Mouse (Mus musculus): ENCODE measurements around the gene Eif3a. TPM values are rescaled to one million over a fixed set of nuclear protein-coding genes. Genes with fewer than 3 reads are reported as not detected.

Gene Eif3a
- total RNA-seq (2021): 10 to 100 TPM; 74.9 to 81.8 TPM
- long read RNA-seq, experiment 1, full-length matches to known transcripts: 15 of 31 reads
- long read RNA-seq, experiment 1, partial matches to known transcripts: 12 of 31 reads
- long read RNA-seq, experiment 1, other reads (novel, unspliced or antisense): 4 of 31 reads
- long read RNA-seq, experiment 2, full-length matches to known transcripts: 41 of 61 reads
- long read RNA-seq, experiment 2, partial matches to known transcripts: 15 of 61 reads
- long read RNA-seq, experiment 2, other reads (novel, unspliced or antisense): 5 of 61 reads

GRCm38 (mm10) chr19:60790551-60791161 lies at the start of gene Eif3a:
Gene Eif3a, minus strand, starts transcription at chr19:60790658.
- peak; percentile 94 for DNase-seq

- peak; percentile 23 for DNase-seq
Measured at GRCm38 (mm10) chr19:60837747-60838146, 47.3 kb upstream of the Eif3a start.

- no peak for DNase-seq
Measured at GRCm38 (mm10) chr19:60818677-60819076, 28.2 kb upstream of the Eif3a start.

GRCm38 (mm10) chr19:60813133-60813532 lies 22.7 kb upstream of the Eif3a start:
- no peak for DNase-seq

GRCm38 (mm10) chr19:60812036-60812389 lies 21.6 kb upstream of the Eif3a start:
- DNase-seq: no peak

- DNase-seq: peak; percentile 93
Measured at GRCm38 (mm10) chr19:60811098-60812035, 20.9 kb upstream of the Eif3a start, which contains the start of gene Fam45a. Gene Fam45a, plus strand, starts transcription at chr19:60811585.

GRCm38 (mm10) chr19:60809927-60810326 lies 19.5 kb upstream of the Eif3a start:
- DNase-seq: no peak

- DNase-seq: no peak
Measured at GRCm38 (mm10) chr19:60804903-60805302, 14.4 kb upstream of the Eif3a start.

- DNase-seq: no peak
Measured at GRCm38 (mm10) chr19:60799867-60800569, 9.6 kb upstream of the Eif3a start.

GRCm38 (mm10) chr19:60797415-60797814 lies 7.0 kb upstream of the Eif3a start:
- no peak for DNase-seq

- no peak for DNase-seq
Measured at GRCm38 (mm10) chr19:60795244-60795643, 4.8 kb upstream of the Eif3a start.

- no peak for DNase-seq
Measured at GRCm38 (mm10) chr19:60793170-60793707, 2.8 kb upstream of the Eif3a start.

GRCm38 (mm10) chr19:60791164-60791563 lies 706 bp upstream of the Eif3a start:
- DNase-seq: no peak

- peak; percentile 31 for DNase-seq
Measured at GRCm38 (mm10) chr19:60789919-60790506, 445 bp downstream of the Eif3a start.

GRCm38 (mm10) chr19:60789452-60789851 lies 1.0 kb downstream of the Eif3a start:
- DNase-seq: no peak

GRCm38 (mm10) chr19:60788214-60788960 lies 2.1 kb downstream of the Eif3a start:
- no peak for DNase-seq

GRCm38 (mm10) chr19:60787465-60788150 lies 2.9 kb downstream of the Eif3a start:
- no peak for DNase-seq

- DNase-seq: no peak
Measured at GRCm38 (mm10) chr19:60784712-60785111, 5.7 kb downstream of the Eif3a start.

- DNase-seq: no peak
Measured at GRCm38 (mm10) chr19:60782034-60782433, 8.4 kb downstream of the Eif3a start.

GRCm38 (mm10) chr19:60773366-60773765 lies 17.1 kb downstream of the Eif3a start:
- DNase-seq: no peak

Measured in gastrocnemius, postnatal 25 days (tissue).